Mouse (Mus musculus): ENCODE data around the gene Fgf5. TPM values are rescaled to one million over a fixed set of nuclear protein-coding genes. Genes with fewer than 3 reads are reported as not detected.

Fgf5 gene
- polyA plus RNA-seq, 1 experiment from 2014 or later: 0.60 TPM

DNA sequence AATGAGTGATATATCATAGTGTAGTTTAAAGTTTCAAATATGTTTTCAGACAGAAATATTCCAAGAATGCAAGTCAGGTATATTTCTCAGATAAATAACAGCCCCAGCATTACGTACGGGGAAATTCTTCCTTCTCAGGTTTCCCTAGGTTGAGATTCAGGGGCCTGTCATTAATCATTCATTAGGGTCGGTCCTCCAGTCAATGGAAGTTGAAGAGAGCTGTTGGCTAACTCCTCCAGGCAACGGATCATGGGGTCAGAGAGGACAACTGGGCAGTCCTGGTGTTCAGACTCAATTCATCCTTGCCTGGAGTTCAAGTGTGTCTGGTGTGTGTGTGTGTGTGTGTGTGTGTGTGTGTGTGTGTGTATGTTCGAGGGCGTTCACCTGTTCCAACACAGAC lies 837 bp upstream of the Fgf5 start:
- Histone ChIP-seq H3K4me1 (peaks cover 18% of the 10 kb centered on the region), H3K27me3 (replicated peaks) (peaks cover 72% of the 10 kb centered on the region), H3K4me2 (peak overlapping the region; percentile 98), H3K4me3 (no peak overlapping the region), H3K9me3 (no peaks in the 10 kb centered on the region), H3K27ac (replicated peaks) (no peak overlapping the region), H3K36me3 (no peaks in the 10 kb centered on the region), H3K9ac (no peak overlapping the region)
- ATAC-seq (ENCODE audit: extremely low read depth, insufficient number of reproducible peaks, low FRiP score, low TSS enrichment): no peak
- 35% methylated on average over 6 of the region's 6 CpGs for WGBS

DNA sequence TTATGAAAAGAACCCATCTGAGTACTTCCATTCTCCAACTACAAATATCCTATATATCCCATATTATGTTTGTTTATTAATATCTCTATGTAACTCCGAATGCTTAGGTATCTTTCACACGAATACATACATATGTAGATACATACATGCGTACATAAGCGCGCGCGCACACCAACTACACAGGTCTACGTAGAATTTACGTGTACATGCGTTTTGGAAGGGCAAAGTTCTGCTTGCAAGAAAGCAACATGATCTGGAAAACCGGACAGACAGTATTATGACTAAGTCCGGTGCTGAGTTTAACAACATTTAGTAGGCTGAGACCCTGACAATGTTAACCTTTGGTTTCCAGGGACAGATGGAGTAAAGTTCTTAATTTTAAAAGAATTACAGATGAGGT lies 1.2 kb downstream of the Fgf5 start:
- peak overlapping the region; percentile 31 for H3K4me3 ChIP-seq
- H3K27ac ChIP-seq (replicated peaks): no peak overlapping the region
- no peaks in the 10 kb centered on the region for H3K9me3 ChIP-seq
- H3K27me3 ChIP-seq (replicated peaks): peaks cover 73% of the 10 kb centered on the region
- H3K9ac ChIP-seq: no peak overlapping the region
- H3K36me3 ChIP-seq: no peaks in the 10 kb centered on the region
- no peak for ATAC-seq (ENCODE audit: extremely low read depth, insufficient number of reproducible peaks, low FRiP score, low TSS enrichment)
- 5% methylated on average over 12 of the region's 12 CpGs for WGBS
- peak overlapping the region; percentile 98 for H3K4me2 ChIP-seq
- H3K4me1 ChIP-seq: peaks cover 18% of the 10 kb centered on the region

GRCm38 (mm10) chr5:98255760-98256490 lies 1.9 kb downstream of the Fgf5 start:
- Histone ChIP-seq H3K27me3 (replicated peaks) (peaks cover 65% of the 10 kb centered on the region), H3K4me3 (peak overlapping the region; percentile 31), H3K4me2 (peak overlapping the region; percentile 98)

DNA sequence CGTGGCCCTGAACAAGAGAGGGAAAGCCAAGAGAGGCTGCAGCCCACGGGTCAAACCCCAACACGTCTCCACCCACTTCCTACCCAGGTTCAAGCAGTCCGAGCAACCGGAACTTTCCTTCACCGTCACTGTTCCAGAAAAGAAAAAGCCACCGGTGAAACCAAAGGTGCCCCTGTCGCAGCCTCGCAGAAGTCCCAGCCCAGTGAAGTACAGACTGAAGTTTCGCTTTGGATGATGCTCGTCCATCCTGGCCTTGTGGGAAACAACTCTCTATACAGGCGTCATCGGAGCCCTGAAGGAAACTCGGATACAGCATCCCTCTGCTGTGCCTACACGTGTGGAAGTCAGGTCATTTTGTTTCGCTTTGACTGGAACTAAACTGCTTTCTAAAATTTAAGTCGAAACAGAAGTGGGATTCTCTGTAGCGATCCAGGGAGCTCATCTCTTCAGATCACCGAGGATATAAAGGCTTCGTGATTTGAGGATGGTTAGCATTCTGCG lies 21.4 kb downstream of the Fgf5 start:
- Histone ChIP-seq H3K9me3 (no peaks in the 10 kb centered on the region), H3K27ac (replicated peaks) (no peak overlapping the region), H3K4me3 (no peak overlapping the region), H3K9ac (no peak overlapping the region), H3K4me2 (no peak overlapping the region), H3K27me3 (replicated peaks) (no peaks in the 10 kb centered on the region), H3K4me1 (no peaks in the 10 kb centered on the region), H3K36me3 (no peaks in the 10 kb centered on the region)
- 82% methylated on average over 21 of the region's 21 CpGs for WGBS
- ATAC-seq (ENCODE audit: extremely low read depth, insufficient number of reproducible peaks, low FRiP score, low TSS enrichment): no peak

More at GRCm38 (mm10) chr5:98255760-98256490, 1.9 kb downstream of the Fgf5 start:
- ATAC-seq (ENCODE audit: extremely low read depth, insufficient number of reproducible peaks, low FRiP score, low TSS enrichment): no peak
- Histone ChIP-seq H3K9ac (peak overlapping the region; percentile 38; the same call in 1 of the 2 replicates), H3K4me1 (peaks cover 18% of the 10 kb centered on the region), H3K36me3 (no peaks in the 10 kb centered on the region), H3K9me3 (no peaks in the 10 kb centered on the region), H3K27ac (replicated peaks) (no peak overlapping the region)
- WGBS: 4% methylated on average over 18 of the region's 18 CpGs

- H3K36me3 ChIP-seq: no peaks in the 10 kb centered on the region
- no peak overlapping the region for H3K4me3 ChIP-seq
- ATAC-seq (ENCODE audit: extremely low read depth, insufficient number of reproducible peaks, low FRiP score, low TSS enrichment): no peak
- H3K27me3 ChIP-seq (replicated peaks): peaks cover 20% of the 10 kb centered on the region
- H3K4me2 ChIP-seq: no peak overlapping the region
- 57% methylated on average over 9 of the region's 9 CpGs for WGBS
- peaks cover 3% of the 10 kb centered on the region; the same call in 1 of the 2 replicates for H3K4me1 ChIP-seq
- H3K9ac ChIP-seq: no peak overlapping the region
- no peak overlapping the region for H3K27ac ChIP-seq (replicated peaks)
- H3K9me3 ChIP-seq: no peaks in the 10 kb centered on the region
These were observed 28.0 kb downstream of the Fgf5 start for GRCm38 (mm10) chr5:98281993-98282392.

- no peak for ATAC-seq (ENCODE audit: extremely low read depth, insufficient number of reproducible peaks, low FRiP score, low TSS enrichment)
These were observed 29.9 kb downstream of the Fgf5 start for GRCm38 (mm10) chr5:98283696-98284478.

DNA sequence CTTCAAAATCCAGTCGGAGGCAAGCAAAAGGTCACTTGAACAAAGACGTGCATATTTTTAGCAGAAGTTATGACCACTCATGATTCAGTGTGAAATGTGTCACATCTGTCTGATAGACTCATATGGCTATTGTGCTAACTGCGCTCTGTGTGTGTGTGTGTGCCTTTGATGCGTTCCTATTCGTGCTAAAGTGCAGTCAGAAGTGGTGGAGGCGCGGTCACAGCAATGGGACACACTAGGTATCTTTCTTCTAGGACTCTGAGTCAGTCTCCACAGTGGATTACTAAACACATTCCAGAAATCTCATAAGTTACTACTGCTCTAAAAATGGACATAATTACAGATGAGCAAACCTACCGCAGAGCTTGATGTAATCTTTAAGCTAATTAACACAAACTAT lies 36.7 kb downstream of the Fgf5 start:
- Histone ChIP-seq H3K4me1 (peaks cover 8% of the 10 kb centered on the region), H3K9me3 (no peaks in the 10 kb centered on the region), H3K4me3 (no peak overlapping the region), H3K27me3 (replicated peaks) (peaks cover 40% of the 10 kb centered on the region), H3K9ac (no peak overlapping the region), H3K4me2 (no peak overlapping the region), H3K27ac (replicated peaks) (no peak overlapping the region), H3K36me3 (no peaks in the 10 kb centered on the region)
- no peak for ATAC-seq (ENCODE audit: extremely low read depth, insufficient number of reproducible peaks, low FRiP score, low TSS enrichment)
- 77% methylated on average over 8 of the region's 8 CpGs for WGBS

More at GRCm38 (mm10) chr5:98283696-98284478, 29.9 kb downstream of the Fgf5 start:
- Histone ChIP-seq H3K9ac (no peak overlapping the region), H3K27ac (replicated peaks) (no peak overlapping the region), H3K9me3 (no peaks in the 10 kb centered on the region), H3K4me3 (no peak overlapping the region), H3K4me2 (peak overlapping the region; percentile 53), H3K36me3 (no peaks in the 10 kb centered on the region), H3K4me1 (peaks cover 3% of the 10 kb centered on the region; the same call in 1 of the 2 replicates), H3K27me3 (replicated peaks) (peaks cover 20% of the 10 kb centered on the region)
- WGBS: 18% methylated on average over 17 of the region's 17 CpGs

- H3K4me3 ChIP-seq: peak overlapping the region; percentile 43
- peaks cover 40% of the 10 kb centered on the region for H3K27me3 ChIP-seq (replicated peaks)
- H3K9ac ChIP-seq: peak overlapping the region; percentile 17
- H3K9me3 ChIP-seq: no peaks in the 10 kb centered on the region
- no peaks in the 10 kb centered on the region for H3K36me3 ChIP-seq
- peaks cover 8% of the 10 kb centered on the region for H3K4me1 ChIP-seq
- 4% methylated on average over 19 of the region's 19 CpGs for WGBS
- no peak overlapping the region for H3K27ac ChIP-seq (replicated peaks)
- no peak for ATAC-seq (ENCODE audit: extremely low read depth, insufficient number of reproducible peaks, low FRiP score, low TSS enrichment)
- peak overlapping the region; percentile 70 for H3K4me2 ChIP-seq
These were observed 38.5 kb downstream of the Fgf5 start for GRCm38 (mm10) chr5:98292388-98293048.

GRCm38 (mm10) chr5:98293049-98293715 lies 39.2 kb downstream of the Fgf5 start:
- H3K4me1 ChIP-seq: peaks cover 8% of the 10 kb centered on the region
- no peak overlapping the region for H3K27ac ChIP-seq (replicated peaks)
- 1% methylated on average over 12 of the region's 12 CpGs for WGBS
- H3K4me2 ChIP-seq: peak overlapping the region; percentile 70
- no peaks in the 10 kb centered on the region for H3K9me3 ChIP-seq
- no peaks in the 10 kb centered on the region for H3K36me3 ChIP-seq
- ATAC-seq (ENCODE audit: extremely low read depth, insufficient number of reproducible peaks, low FRiP score, low TSS enrichment): no peak
- peak overlapping the region; percentile 43 for H3K4me3 ChIP-seq
- peak overlapping the region; percentile 17; the same call in 1 of the 2 replicates for H3K9ac ChIP-seq
- peaks cover 40% of the 10 kb centered on the region for H3K27me3 ChIP-seq (replicated peaks)

DNA sequence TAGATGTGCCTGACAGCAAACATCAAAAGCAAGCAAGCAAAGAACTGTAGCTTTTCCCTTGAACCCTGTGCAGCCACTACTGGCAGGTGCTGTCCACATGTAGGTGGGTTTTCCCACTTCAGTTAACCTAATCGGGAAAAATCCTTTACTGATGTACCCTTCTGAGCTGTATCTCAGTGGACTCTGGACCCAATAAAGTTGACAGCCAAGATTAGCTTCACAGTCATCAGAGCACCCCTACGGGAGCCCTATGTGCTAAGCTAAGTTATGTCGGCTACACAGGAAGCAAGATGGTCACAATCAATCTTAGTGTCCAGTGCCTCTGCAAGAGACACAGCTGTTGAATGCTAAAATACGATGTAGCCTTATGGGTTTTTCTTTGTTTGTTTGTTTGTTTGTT lies 46.1 kb downstream of the Fgf5 start:
- H3K9me3 ChIP-seq: no peaks in the 10 kb centered on the region
- 70% methylated on average over 4 of the region's 4 CpGs for WGBS

GRCm38 (mm10) chr5:98305673-98306072 lies 51.7 kb downstream of the Fgf5 start:
- H3K4me2 ChIP-seq: no peak overlapping the region
- ATAC-seq (ENCODE audit: extremely low read depth, insufficient number of reproducible peaks, low FRiP score, low TSS enrichment): no peak
- no peaks in the 10 kb centered on the region for H3K9me3 ChIP-seq
- no peaks in the 10 kb centered on the region for H3K4me1 ChIP-seq
- no peak overlapping the region for H3K4me3 ChIP-seq
- 65% methylated on average over 4 of the region's 4 CpGs for WGBS
- H3K36me3 ChIP-seq: no peaks in the 10 kb centered on the region
- no peak overlapping the region for H3K27ac ChIP-seq (replicated peaks)
- H3K27me3 ChIP-seq (replicated peaks): no peaks in the 10 kb centered on the region
- H3K9ac ChIP-seq: no peak overlapping the region

More for the DNA sequence above, 46.1 kb downstream of the Fgf5 start:
- no peak for ATAC-seq (ENCODE audit: extremely low read depth, insufficient number of reproducible peaks, low FRiP score, low TSS enrichment)
- Histone ChIP-seq H3K4me1 (no peaks in the 10 kb centered on the region), H3K4me3 (no peak overlapping the region), H3K9ac (no peak overlapping the region), H3K27ac (replicated peaks) (no peak overlapping the region), H3K4me2 (no peak overlapping the region), H3K36me3 (no peaks in the 10 kb centered on the region), H3K27me3 (replicated peaks) (no peaks in the 10 kb centered on the region)
